Mouse (Mus musculus) urinary bladder, adult 18-20 months (tissue): ENCODE measurements around the gene Fv1.

Experiments
- DNase-seq, 2 experiments: peaks; one replicate each; pipeline ENCODE4 v3.0.0; 2022; ENCODE audit warnings: low spot score in 2 of 2, mixed read lengths in 2 of 2

Gene Fv1

DNA sequence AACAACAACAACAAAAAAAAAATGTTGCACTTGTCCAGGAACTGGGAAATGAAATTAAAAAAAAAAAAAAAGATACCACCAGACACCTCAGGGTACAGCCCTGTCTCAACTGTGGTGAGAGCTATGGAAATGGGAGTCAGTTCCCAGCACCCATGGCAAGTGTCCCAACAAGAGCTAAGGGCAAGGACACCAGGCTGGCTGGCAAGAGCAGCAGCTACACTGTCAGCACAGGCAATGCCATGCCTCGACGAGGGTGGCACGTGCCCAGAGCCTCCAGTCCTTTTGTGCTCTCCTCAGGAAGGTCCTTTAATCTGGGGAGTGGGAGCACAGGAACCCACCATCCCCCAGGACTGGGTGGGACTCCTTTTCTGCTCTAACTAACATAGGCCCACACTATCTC, 15.4 kb downstream of the Fv1 start:
- DNase-seq: no peak

DNA sequence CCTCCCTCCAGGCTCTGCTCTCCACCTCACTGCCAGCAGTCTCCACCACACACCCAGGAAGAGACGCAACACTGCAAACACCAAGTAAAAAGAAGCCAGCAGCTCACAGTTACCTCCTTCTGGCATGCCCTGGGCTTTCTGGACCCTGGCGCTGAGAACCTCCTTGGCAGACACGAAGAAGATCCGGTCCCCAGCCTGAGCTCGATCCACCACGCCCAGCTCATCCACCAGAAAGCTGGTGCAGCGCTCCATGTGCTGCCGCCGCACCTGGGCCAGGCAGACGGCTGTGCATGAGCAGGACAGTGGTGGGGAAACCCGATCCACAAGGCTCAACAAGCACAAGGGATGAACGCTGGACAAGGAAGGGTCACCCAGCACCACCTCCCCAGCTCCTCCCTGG, 17.4 kb downstream of the Fv1 start:
- no peak for DNase-seq

DNA sequence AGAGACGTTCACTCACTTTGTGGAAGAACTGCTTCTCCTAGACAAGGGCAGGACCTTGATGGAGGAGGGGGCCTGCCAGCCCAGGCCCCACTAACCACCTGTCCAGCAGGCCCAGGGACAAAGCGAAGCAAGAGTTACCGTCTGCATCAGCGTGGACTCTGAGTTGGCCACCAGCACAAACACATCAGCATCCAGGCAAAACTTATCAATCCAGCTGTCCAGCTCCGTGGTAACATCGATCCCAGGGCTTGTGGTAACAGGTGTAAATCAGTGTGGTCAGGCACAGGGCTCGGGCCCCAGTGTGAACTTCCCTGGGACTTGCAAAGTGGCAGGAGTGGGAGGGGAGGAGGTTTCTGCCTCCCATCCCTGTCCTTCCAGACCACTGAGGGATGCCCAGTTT, 18.5 kb downstream of the Fv1 start:
- no peak for DNase-seq

DNA sequence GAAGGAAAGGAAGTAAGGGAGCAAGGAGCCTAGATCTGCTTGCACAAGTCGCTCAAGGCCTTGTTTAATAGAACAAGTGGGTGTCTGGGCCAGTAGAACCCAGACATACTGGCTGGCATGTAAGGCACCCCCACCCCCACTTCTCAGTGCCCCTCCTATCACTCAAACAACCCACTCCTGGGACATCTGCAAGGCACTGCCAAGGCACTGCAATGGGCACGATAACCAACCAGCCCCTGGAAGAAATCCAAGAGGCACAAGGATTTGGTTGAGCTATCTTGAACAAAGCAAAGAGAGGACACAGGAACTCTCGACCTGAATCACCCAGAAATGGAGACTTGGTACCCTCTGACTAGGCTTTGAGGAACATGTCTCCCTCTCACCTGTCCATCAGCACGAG, 19.5 kb downstream of the Fv1 start:
- DNase-seq: no peak

DNA sequence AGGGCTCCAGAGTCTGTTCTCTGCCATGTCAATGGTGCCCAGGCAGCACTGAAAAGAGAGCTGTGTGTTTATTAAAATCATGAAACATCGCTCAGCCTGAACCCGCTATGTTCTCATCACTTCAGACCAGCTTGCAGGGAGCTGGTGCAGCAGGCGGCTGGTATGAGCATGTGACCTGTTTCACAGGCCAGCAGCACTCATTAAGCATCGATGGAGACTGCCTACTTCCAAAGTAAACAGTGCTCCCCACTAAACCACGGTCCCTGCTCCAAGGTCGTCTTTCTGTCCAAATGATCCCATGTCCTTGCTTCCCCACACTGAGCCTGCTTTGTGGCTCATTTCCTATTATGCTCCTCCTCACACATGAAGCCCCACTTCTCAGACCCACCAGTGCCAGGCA, 21.6 kb downstream of the Fv1 start:
- no peak for DNase-seq

DNA sequence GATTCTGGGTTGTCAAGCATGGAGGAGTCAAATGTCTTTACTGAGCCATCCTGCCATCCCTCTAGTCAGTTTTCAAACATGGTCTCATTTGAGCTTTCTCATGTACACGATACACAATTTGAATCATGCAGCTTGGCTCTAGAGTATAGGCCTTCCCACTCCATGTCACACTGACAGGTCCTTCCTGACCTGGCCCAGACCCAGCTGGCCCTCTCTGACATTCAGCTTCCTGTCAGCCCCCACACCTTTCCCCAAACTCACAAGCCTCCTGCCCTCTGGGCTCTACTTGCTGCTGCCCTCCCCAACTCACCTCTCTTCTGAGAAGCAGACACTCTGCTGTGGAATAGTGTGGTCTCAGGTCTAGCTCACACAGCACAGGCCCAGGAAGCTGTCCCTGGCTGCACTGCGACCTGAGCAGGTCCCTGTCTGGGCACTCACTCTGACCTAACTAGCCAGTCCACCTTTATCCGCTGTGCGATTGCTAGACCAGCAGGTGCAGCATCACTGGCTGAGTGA, 27.1 kb downstream of the Fv1 start:
- DNase-seq: no peak

DNA sequence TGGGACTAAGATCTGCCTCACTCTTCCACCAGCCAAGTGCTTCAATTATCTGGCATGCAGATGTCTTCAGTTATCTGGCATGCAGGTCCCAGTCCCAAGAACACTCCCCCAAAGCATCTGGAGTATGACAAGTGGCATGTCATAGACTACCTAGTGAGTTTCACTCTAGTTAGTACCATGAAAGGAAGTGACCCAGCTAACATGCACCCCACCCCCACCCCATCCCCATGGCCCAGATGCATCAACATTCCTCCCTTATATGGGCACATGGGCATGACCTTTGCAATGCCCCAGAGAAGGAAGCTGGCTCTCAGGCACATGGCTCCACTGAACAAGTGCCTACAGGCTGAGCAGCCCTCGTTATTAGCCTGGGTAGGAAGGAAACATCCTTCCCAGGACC, 27.6 kb downstream of the Fv1 start:
- no peak for DNase-seq

DNA sequence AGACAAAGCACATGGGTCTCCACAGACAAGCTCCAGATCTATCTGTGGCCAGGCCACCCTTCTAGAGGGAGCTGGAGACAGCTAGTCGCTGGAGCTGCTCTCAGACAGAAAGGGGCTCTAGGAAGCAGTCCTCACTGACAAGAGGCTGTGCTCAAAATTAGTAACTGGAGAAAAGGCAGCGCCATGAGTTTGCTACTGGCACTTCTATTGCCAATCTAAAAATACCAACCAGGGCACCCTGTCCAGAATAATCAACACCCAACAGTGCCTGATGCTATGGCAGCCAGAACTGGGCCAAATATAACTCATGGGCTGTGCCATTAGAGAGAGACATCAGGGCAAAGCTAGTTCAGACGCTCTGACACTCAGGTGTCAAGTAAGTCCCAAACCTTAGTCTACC, 28.6 kb downstream of the Fv1 start:
- no peak for DNase-seq

DNA sequence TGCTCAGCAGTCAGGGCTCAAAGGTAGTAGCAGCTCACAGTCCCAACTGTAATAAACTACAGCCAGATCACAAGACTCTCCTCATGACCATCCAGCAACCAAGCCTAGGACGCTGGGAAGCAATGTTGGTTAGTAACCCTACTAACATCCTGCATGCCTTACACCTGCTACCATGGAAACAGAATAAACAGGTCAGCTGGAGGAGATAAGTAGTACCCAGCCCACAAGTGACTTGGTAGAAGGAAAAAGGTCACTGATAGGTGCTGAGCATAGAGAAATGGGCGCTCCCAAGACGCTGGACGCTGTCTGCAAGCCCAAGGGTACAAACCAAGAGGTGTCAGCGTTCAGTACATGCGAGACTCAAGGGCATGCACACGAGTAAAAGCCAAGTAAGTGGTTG, 31.7 kb downstream of the Fv1 start:
- DNase-seq: no peak

DNA sequence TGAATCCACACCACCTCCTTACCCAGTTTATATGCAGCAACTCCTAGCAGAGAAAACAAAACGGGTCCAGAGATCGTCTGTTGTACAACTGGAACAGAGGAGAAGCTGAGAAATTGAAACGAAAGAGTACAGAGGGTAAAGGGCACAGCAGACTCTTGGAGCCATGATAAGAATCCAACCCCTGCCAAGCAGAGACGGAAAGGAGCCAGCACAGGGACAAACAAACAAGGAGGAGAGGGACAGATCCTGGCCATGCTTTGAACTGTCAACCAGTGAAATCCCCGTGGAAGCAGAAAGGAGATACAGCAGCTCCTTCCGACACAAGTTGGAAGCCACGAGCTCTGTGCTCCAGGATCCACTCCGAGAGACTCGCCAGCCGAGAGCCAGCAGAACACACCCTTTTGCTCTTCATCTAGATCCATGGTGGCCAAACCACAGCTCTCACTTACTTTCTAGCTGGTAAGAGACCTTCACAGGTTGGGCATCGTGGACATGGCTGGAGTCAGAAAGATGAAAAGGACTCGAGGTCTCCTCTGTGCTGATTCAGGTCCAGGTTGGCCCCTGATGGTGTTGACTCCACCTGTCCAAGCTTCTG, 34.2 kb downstream of the Fv1 start:
- no peak for DNase-seq

DNA sequence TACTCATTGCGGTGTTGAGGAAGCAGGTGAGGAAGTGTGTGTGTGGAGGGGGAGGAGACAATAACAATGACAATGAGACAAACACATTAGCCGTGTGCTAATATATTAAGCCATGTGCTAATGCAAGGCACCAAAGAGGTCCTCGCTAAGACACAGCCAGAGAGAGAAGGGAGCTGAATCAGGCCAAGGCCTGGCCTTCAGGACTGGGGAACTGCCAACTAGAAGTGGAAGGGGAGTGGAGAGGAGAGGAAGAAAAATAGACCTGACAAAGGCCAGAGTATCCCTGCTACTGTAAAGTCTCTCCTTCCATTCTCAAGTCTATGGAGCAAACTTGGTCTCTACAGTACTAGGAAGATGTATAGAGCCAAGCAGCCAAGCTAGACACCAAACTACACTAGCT, 34.8 kb downstream of the Fv1 start:
- no peak for DNase-seq

DNA sequence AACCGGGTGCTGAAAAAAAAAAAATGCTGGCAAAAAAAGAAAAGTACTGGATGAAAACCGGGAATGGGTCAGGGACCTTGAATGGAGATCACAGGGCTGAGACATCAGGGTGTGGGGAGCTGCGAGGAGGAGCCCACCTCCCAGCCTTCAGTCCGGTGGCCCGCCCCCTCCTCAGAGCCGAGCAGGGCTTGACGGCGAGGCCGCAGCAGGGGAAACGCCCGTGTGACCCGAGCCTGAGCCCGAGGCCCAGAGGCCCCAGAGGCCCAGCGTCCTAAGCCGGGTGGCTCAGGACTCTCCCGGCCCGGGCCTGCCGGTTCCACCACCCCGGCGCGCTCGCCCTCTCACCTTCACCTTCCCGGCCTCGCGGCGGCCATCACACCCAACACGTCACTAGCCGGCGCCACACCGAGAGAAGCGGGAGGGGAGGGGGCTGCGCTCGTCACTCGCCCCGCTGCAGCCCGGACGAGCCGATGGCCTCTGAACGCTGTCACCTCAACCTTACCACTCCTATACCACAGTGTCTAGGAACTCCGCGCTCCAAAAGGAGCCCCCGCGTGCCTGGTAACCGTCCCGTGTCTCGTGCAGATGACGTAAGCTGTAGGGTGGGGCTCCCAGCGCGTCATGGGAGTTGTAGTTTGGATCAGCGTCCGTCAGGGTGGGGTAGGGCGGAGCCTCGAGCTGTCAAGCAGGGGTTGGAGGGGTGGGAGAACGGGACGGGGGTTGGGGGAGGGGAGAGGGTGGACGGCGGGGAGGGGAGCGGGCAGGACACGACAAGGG, 35.7 kb downstream of the Fv1 start, which contains the start of gene Mfn2:
Mfn2 (minus strand) TSS at position 392 of the 777 bp plus-strand sequence.
- peak; percentile 81 to 92 for DNase-seq

DNA sequence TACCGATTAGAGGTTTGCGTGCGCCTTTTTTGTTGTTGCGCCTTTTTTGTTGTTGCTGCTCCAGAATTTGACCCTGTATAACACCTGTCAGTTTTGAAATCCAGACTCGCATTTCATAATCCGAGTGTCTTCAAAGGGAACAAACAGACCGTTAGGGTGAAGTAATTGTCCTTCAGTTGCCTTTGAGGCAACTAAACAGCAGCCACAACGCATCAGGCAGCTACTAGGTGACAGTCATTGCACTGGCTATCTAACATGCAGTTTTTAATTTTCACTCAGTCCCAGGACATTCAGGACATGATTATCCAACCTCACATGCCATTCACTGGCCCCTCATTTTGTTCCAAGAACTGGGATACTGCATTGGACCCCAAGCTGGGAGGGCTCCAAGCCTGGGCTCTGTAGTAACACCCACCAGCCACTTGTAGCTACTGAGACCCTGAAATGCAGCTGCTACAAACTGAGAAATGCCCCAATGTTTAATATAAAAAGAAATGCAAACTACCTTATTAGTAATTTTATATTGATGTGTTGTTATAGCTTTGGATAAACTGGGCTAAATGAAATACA, 36.4 kb downstream of the Fv1 start:
- no peak for DNase-seq

DNA sequence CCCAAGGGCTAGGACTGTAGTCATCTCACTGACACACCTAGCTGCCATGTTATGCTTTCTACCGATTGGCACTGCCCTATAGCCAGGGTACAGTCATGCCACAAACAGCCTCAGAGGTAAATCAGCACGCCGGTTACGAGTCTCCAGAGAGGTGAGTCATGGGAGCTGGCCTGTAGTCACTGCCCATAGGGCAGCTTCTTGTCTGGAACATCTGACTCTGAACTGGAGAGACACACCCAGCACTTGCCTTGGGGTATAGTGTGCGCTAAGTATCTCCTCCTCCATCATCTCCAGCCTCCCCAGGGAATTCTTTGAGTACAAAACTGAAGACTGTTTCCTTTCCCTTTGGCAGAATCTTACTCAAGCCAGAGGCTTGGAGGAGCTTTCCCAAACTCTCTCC, 37.5 kb downstream of the Fv1 start:
- peak; percentile 18 to 60 for DNase-seq

DNA sequence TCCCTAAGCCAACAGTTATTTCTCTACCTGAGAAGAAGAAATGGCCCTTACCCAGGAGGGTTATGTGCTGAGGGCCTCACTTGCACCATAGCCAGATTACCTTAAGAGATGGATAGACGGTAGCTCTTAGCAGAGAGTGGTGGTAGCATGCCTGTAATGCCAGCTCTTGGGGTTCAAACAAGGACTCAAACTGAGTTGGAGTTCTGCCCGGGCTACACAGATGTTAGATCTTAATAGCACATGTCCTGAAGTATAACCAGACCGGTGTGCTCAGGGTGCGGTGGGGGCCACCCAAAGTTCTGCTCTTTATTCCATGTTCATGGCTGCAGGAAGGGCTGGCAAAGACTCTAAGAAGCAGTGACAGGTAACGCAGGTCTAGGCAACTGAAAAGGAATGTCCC, 40.7 kb downstream of the Fv1 start:
- no peak for DNase-seq

DNA sequence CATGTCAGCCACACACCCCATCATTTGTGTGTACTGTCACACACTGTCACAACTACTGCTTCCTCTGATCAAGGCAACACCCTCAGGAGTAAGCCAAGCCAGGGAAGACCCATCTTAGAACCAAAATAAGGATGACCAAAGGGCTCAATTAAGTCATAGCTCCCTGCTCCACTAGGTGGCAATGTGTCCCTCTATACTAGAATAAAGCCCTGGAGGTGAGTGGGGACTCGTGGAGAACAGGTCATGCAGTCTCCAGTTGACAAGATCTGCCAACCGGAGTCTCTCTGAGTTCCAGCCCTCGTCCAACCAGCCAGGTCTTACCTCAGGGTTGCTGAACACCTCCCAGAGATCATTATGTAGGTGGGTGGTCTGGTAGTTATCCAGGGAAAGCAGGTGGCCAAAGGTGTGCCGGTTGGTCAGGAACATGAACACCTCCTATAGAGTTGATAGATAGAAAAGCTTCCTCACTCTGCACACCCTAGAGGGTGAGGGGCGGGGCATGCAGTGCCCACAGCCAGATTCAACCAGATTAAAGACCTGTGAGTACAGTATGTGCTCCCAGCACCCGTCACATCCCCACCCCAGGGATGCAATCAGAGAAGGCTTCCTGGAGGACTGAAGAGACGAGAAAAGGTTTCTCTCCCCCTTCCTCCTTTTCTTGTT, 49.8 kb downstream of the Fv1 start:
- peak; percentile 19 to 33 for DNase-seq
